7 mouse cellular contexts compared by ENCODE assay signal in genomic region chr19:60756192-60757098, GRCm38 (mm10). TPM values are rescaled to one million over a fixed set of nuclear protein-coding genes. Genes with fewer than 3 reads are reported as not detected.
DNase-seq lines count a peak whose midpoint lies in the region; ATAC-seq lines count a peak whose summit lies in the region.

No protein-coding gene starts in this region.

- peak; percentile 58 for ATAC-seq in intestine, embryonic 14.5 days (replicated peaks; ENCODE audit: low FRiP score, low TSS enrichment, low read depth)
- ATAC-seq in megakaryocyte-erythroid progenitor cell, adult 5-6 weeks (replicated peaks; ENCODE audit: low FRiP score, low TSS enrichment, poor library complexity, severe bottlenecking), result peak; percentile 38

- peak overlapping the region; percentile 55 for H3K9ac ChIP-seq in intestine, embryonic 14.5 days (ENCODE audit: low read length)

- 0 out of 2 replicates have a peak overlapping the region, but pooled peaks have one; percentile 22 for H3K27ac ChIP-seq in intestine, embryonic 14.5 days (ENCODE audit: low read depth)

- DNase-seq in T-cell, adult 2 months (ENCODE audit: low spot score), result peak; percentile 70
- peak; percentile 72 for DNase-seq in cerebellum, adult 9-11 months
- peak; percentile 45 for DNase-seq in frontal cortex, postnatal 14 days (ENCODE audit: low spot score in 2 of 2)
- DNase-seq in intestine, embryonic 14.5 days (ENCODE audit: low spot score), result peak; percentile 74
- DNase-seq in left cerebral cortex, postnatal 25 days (ENCODE audit: low spot score in 2 of 2), result peak; percentile 69 to 75
- DNase-seq in right cerebral cortex, postnatal 4 days, result peak; percentile 61

- peaks cover 7% of the 10 kb centered on the region; the same call in 1 of the 2 replicates for H3K4me1 ChIP-seq in intestine, embryonic 14.5 days (replicated peaks; ENCODE audit: control insufficient read depth, insufficient read depth, low read length)

- H3K27me3 ChIP-seq in intestine, embryonic 14.5 days (replicated peaks; ENCODE audit: control insufficient read depth, insufficient read depth, low read length), result 0 out of 2 replicates have a peak, but pooled peaks cover 8% of the 10 kb centered on the region

- intact Hi-C loops in left cerebral cortex, postnatal 25 days (cut with DNase I), result loop anchor here (1.0 kb wide), 2 partner anchors 74 to 175 kb away; partner anchors contain the start of gene Cacul1

- H3K4me2 ChIP-seq in intestine, embryonic 14.5 days (ENCODE audit: low read length), result peak overlapping the region; percentile 100

- no peaks in the 10 kb centered on the region for H3K9me3 ChIP-seq in intestine, embryonic 14.5 days (ENCODE audit: control insufficient read depth, low read length)

- peaks cover 10% of the 10 kb centered on the region for H3K36me3 ChIP-seq in intestine, embryonic 14.5 days (ENCODE audit: control insufficient read depth, insufficient read depth, low read length)

- under 1% methylated on average over 91 of the region's 115 CpGs for whole genome bisulfite sequencing in intestine, embryonic 14.5 days

- peak overlapping the region; percentile 71 for H3K4me3 ChIP-seq in intestine, embryonic 14.5 days (ENCODE audit: low read depth, low read length)

RNA-seq across cellular contexts. Expression of gene Nanos1, which starts 0.7 kb away (rescaled TPM):
- polyA plus RNA-seq in intestine, embryonic 14.5 days (2014; fragmentation: Nextera tagmentation; extraction: Ambion mirVana), result 1.2 and 1.5 TPM in 2 replicates
- 10 to 100 TPM; 23.4 to 23.6 TPM for total RNA-seq in left cerebral cortex, postnatal 25 days (2021)
- total RNA-seq in megakaryocyte-erythroid progenitor cell, adult 5-6 weeks (2014; fragmentation: Nextera tagmentation), result 1.2 and 2.5 TPM in 2 replicates
- 1.2 and 1.5 TPM in 2 replicates for total RNA-seq in megakaryocyte-erythroid progenitor cell, adult 5-6 weeks (2017)

RNA-seq across cellular contexts. Expression of gene Eif3a, which starts 34.0 kb away (rescaled TPM):
- 168 and 181 TPM in 2 replicates for polyA plus RNA-seq in intestine, embryonic 14.5 days (2014; fragmentation: Nextera tagmentation; extraction: Ambion mirVana)
- total RNA-seq in left cerebral cortex, postnatal 25 days (2021), result 10 to 100 TPM; 93.2 to 97.1 TPM
- total RNA-seq in megakaryocyte-erythroid progenitor cell, adult 5-6 weeks (2014; fragmentation: Nextera tagmentation), result 344 and 346 TPM in 2 replicates
- total RNA-seq in megakaryocyte-erythroid progenitor cell, adult 5-6 weeks (2017), result 570 and 597 TPM in 2 replicates

RNA-seq across cellular contexts. Expression of gene Fam45a, which starts 54.9 kb away (rescaled TPM):
- 29.8 and 30.1 TPM in 2 replicates for polyA plus RNA-seq in intestine, embryonic 14.5 days (2014; fragmentation: Nextera tagmentation; extraction: Ambion mirVana)
- total RNA-seq in left cerebral cortex, postnatal 25 days (2021), result 10 to 100 TPM; 36.9 to 39.4 TPM
- total RNA-seq in megakaryocyte-erythroid progenitor cell, adult 5-6 weeks (2014; fragmentation: Nextera tagmentation), result 27.2 and 27.6 TPM in 2 replicates
- 22.0 and 38.4 TPM in 2 replicates for total RNA-seq in megakaryocyte-erythroid progenitor cell, adult 5-6 weeks (2017)

Comparison
In these comparisons a context has a peak if more than half of its experiments do, and no peak if none do; other contexts are left out.
1. Peak in every context shown above with its lines: DNase-seq, ATAC-seq, H3K4me3 ChIP-seq and H3K27ac ChIP-seq.
2. RNA of gene Nanos1, which starts 0.7 kb away (total RNA-seq): 23.4 to 23.6 TPM in left cerebral cortex, postnatal 25 days; 1.2 to 2.5 TPM in megakaryocyte-erythroid progenitor cell, adult 5-6 weeks; every median in the first group is over 4 times any median in the second.